Mouse (Mus musculus) embryonic facial prominence, embryonic 10.5 days (tissue): Measurements from ENCODE around the gene Tnni1. TPM values are rescaled to one million over a fixed set of nuclear protein-coding genes. Genes with fewer than 3 reads are reported as not detected.
A peak's percentile ranks its signal among the peaks of the same experiment; 100 is the strongest.

Experiments used
- DNase-seq: peaks from one replicate; pipeline ENCODE4 v3.0.0-alpha.2; 2017; ENCODE audit warnings: low spot score
- H3K27ac ChIP-seq: fragments of 300-500 bp; sonication (generic); replicated peaks from 2 replicates; pipeline ENCODE4 v1.5.1; 2016; ENCODE audit warnings: mild to moderate bottlenecking
- H3K27me3 ChIP-seq: fragments of 300-500 bp; sonication (generic); replicated peaks from 2 replicates; pipeline ENCODE4 v1.6.1; 2016; ENCODE audit warnings: low read depth, mild to moderate bottlenecking; ENCODE audit not compliant: poor library complexity, severe bottlenecking
- H3K36me3 ChIP-seq: fragments of 300-500 bp; sonication (generic); replicated peaks from 2 replicates; pipeline ENCODE4 v1.6.1; 2016; ENCODE audit warnings: mild to moderate bottlenecking, moderate library complexity
- H3K4me1 ChIP-seq: fragments of 300-500 bp; sonication (generic); 2 replicates; pipeline ENCODE4 v1.6.1; 2016
- H3K4me3 ChIP-seq: fragments of 300-500 bp; sonication (generic); 2 replicates; pipeline ENCODE4 v1.5.1; 2016; ENCODE audit warnings: mild to moderate bottlenecking, moderate library complexity
- H3K9me3 ChIP-seq: fragments of 300-500 bp; sonication (generic); 2 replicates; pipeline ENCODE4 v1.6.1; 2016; ENCODE audit warnings: mild to moderate bottlenecking
- WGBS: fragments of 180-500 bp; shearing (Covaris S2); methylation state at CpG from one replicate; pipeline ENCODE4 v1.1.7; 2016; 5-methylcytosine and 5-hydroxymethylcytosine counted together
- polyA plus RNA-seq: library from polyadenylated mRNA; unstranded; fragments of >200 nt; fragmentation: Nextera tagmentation; extraction: Ambion mirVana; gene quantifications from 2 replicates; pipeline ENCODE4 v1.2.1, GENCODE M21; 2016

Gene Tnni1
- polyA plus RNA-seq, 1 experiment from 2014 or later, result 5.5 TPM

- Histone ChIP-seq H3K4me1 (peaks cover 27% of the 10 kb centered on the region), H3K27ac (no peak overlapping the region), H3K36me3 (no peaks in the 10 kb centered on the region), H3K4me3 (no peak overlapping the region), H3K27me3 (peaks cover 85% of the 10 kb centered on the region), H3K9me3 (no peaks in the 10 kb centered on the region)
- 56% methylated on average over 4 of the region's 4 CpGs for WGBS
- DNase-seq, result no peak
Measured at GRCm38 (mm10) chr1:135817595-135817994, 38.4 kb downstream of the Tnni1 start.

GRCm38 (mm10) chr1:135818481-135819086 is 39.4 kb downstream of the Tnni1 start, which contains the start of gene Lad1:
Gene Lad1 (plus strand): TSS chr1:135818598.
- H3K36me3 ChIP-seq, result no peaks in the 10 kb centered on the region
- H3K4me1 ChIP-seq, result peaks cover 27% of the 10 kb centered on the region
- H3K27me3 ChIP-seq, result peaks cover 92% of the 10 kb centered on the region
- H3K4me3 ChIP-seq, result peak within 1 kb of the TSS; percentile 75
- H3K9me3 ChIP-seq, result no peaks in the 10 kb centered on the region
- H3K27ac ChIP-seq, result peak within 1 kb of the TSS; percentile 82
- DNase-seq, result peak; percentile 71
- WGBS, result under 1% methylated on average over 63 of the region's 63 CpGs

GRCm38 (mm10) chr1:135820071-135820470 is 40.8 kb downstream of the Tnni1 start:
- 79% methylated on average over 10 of the region's 10 CpGs for WGBS
- Histone ChIP-seq H3K36me3 (no peaks in the 10 kb centered on the region), H3K27me3 (peaks cover 79% of the 10 kb centered on the region), H3K4me3 (peak overlapping the region; percentile 75), H3K27ac (no peak overlapping the region), H3K4me1 (peaks cover 27% of the 10 kb centered on the region), H3K9me3 (no peaks in the 10 kb centered on the region)
- DNase-seq, result no peak

- Histone ChIP-seq H3K27me3 (peaks cover 74% of the 10 kb centered on the region), H3K4me3 (no peak overlapping the region), H3K36me3 (no peaks in the 10 kb centered on the region), H3K4me1 (peaks cover 27% of the 10 kb centered on the region), H3K9me3 (no peaks in the 10 kb centered on the region), H3K27ac (0 out of 2 replicates have a peak overlapping the region, but pooled peaks have one; percentile 7)
- 83% methylated on average over 16 of the region's 16 CpGs for WGBS
- no peak for DNase-seq
Measured at GRCm38 (mm10) chr1:135820736-135821364, 41.6 kb downstream of the Tnni1 start.

- Histone ChIP-seq H3K36me3 (no peaks in the 10 kb centered on the region), H3K4me3 (no peak overlapping the region), H3K27me3 (peaks cover 64% of the 10 kb centered on the region), H3K9me3 (no peaks in the 10 kb centered on the region), H3K4me1 (peaks cover 27% of the 10 kb centered on the region), H3K27ac (no peak overlapping the region)
- WGBS, result 82% methylated on average over 7 of the region's 7 CpGs
- no peak for DNase-seq
Measured at GRCm38 (mm10) chr1:135821780-135822179, 42.5 kb downstream of the Tnni1 start.

- H3K9me3 ChIP-seq, result no peaks in the 10 kb centered on the region
- no peak overlapping the region for H3K4me3 ChIP-seq
- H3K27ac ChIP-seq, result no peak overlapping the region
- peak; percentile 55 for DNase-seq
- 0 out of 2 replicates have a peak, but pooled peaks cover 3% of the 10 kb centered on the region for H3K4me1 ChIP-seq
- no peaks in the 10 kb centered on the region for H3K36me3 ChIP-seq
- 17% methylated on average over 1 of the region's 1 CpGs for WGBS
- H3K27me3 ChIP-seq, result peaks cover 18% of the 10 kb centered on the region
Measured at GRCm38 (mm10) chr1:135828918-135829317, 49.7 kb downstream of the Tnni1 start.

- WGBS, result 79% methylated on average over 6 of the region's 6 CpGs
- H3K4me1 ChIP-seq, result peaks cover 39% of the 10 kb centered on the region
- no peak overlapping the region for H3K4me3 ChIP-seq
- no peaks in the 10 kb centered on the region for H3K36me3 ChIP-seq
- H3K27ac ChIP-seq, result no peak overlapping the region
- no peaks in the 10 kb centered on the region for H3K9me3 ChIP-seq
- DNase-seq, result no peak
- H3K27me3 ChIP-seq, result 0 out of 2 replicates have a peak, but pooled peaks cover 7% of the 10 kb centered on the region
Measured at GRCm38 (mm10) chr1:135834206-135834859, 55.1 kb downstream of the Tnni1 start.

- DNase-seq, result no peak
- no peaks in the 10 kb centered on the region for H3K9me3 ChIP-seq
- no peaks in the 10 kb centered on the region for H3K36me3 ChIP-seq
- 0 out of 2 replicates have a peak, but pooled peaks cover 7% of the 10 kb centered on the region for H3K27me3 ChIP-seq
- H3K27ac ChIP-seq, result no peak overlapping the region
- no peak overlapping the region for H3K4me3 ChIP-seq
- 76% methylated on average over 8 of the region's 8 CpGs for WGBS
- H3K4me1 ChIP-seq, result peaks cover 39% of the 10 kb centered on the region
Measured at GRCm38 (mm10) chr1:135834983-135835382, 55.7 kb downstream of the Tnni1 start.

GRCm38 (mm10) chr1:135835716-135836483 is 56.7 kb downstream of the Tnni1 start, which contains the start of gene Tnnt2:
Gene Tnnt2 (plus strand): TSS chr1:135836354.
- WGBS, result 44% methylated on average over 9 of the region's 9 CpGs
- DNase-seq, result no peak
- Histone ChIP-seq H3K4me1 (peaks cover 39% of the 10 kb centered on the region), H3K4me3 (no peak within 1 kb of the TSS), H3K9me3 (no peaks in the 10 kb centered on the region), H3K36me3 (no peaks in the 10 kb centered on the region), H3K27me3 (0 out of 2 replicates have a peak, but pooled peaks cover 7% of the 10 kb centered on the region), H3K27ac (0 out of 2 replicates have a peak within 1 kb of the TSS, but pooled peaks have one; percentile 15)

GRCm38 (mm10) chr1:135838626-135839025 is 59.4 kb downstream of the Tnni1 start:
- 54% methylated on average over 4 of the region's 4 CpGs for WGBS
- Histone ChIP-seq H3K9me3 (no peaks in the 10 kb centered on the region), H3K27me3 (no peaks in the 10 kb centered on the region), H3K36me3 (no peaks in the 10 kb centered on the region), H3K27ac (no peak overlapping the region), H3K4me3 (no peak overlapping the region), H3K4me1 (peaks cover 40% of the 10 kb centered on the region)
- no peak for DNase-seq

GRCm38 (mm10) chr1:135839065-135839464 is 59.8 kb downstream of the Tnni1 start:
- H3K27me3 ChIP-seq, result no peaks in the 10 kb centered on the region
- no peak overlapping the region for H3K4me3 ChIP-seq
- H3K36me3 ChIP-seq, result no peaks in the 10 kb centered on the region
- DNase-seq, result no peak
- H3K4me1 ChIP-seq, result peaks cover 42% of the 10 kb centered on the region
- H3K27ac ChIP-seq, result no peak overlapping the region
- no peaks in the 10 kb centered on the region for H3K9me3 ChIP-seq
- WGBS, result 88% methylated on average over 6 of the region's 6 CpGs
